Mouse (Mus musculus): Measurements from ENCODE around the gene Gm21812.
"Not testable (repeated sequence)": the region's sequence is repeated elsewhere in the genome, so short reads cannot be mapped to it uniquely, and the experiment has no call there.

Gm21812 gene

GRCm38 (mm10) chrY:9347084-9347483 is at the start of gene Gm21812:
Gm21812 (minus strand) TSS chrY:9347184.
- not testable (repeated sequence) for DNase-seq
